Mouse (Mus musculus) heart, postnatal 0 days (tissue): ENCODE measurements at regions not wholly inside any gene's neighbourhood (a gene's known extent, or its start where the extent isn't known, plus 50 kb on each side); places are given as distances from the start of the nearest gene placed in this dataset.

Experiments used
- ATAC-seq: fragments of 200-750 bp; cut with Nextera tagmentation; 2 replicates; pipeline ENCODE4 v1.8.0; 2017; ENCODE audit warnings: low read depth, moderate number of reproducible peaks, moderate library complexity; ENCODE audit not compliant: insufficient read depth
- DNase-seq: peaks from one replicate; pipeline ENCODE4 v3.0.0-alpha.2; 2016; ENCODE audit warnings: low spot score
- H3K27ac ChIP-seq: fragments of 300-500 bp; sonication (generic); 2 replicates; pipeline ENCODE4 v1.5.1; 2014; ENCODE audit warnings: low read depth, mild to moderate bottlenecking
- H3K27me3 ChIP-seq: fragments of 300-500 bp; sonication (generic); 2 replicates; pipeline ENCODE4 v1.6.1; 2014; ENCODE audit warnings: low read length, mixed read lengths; ENCODE audit not compliant: control insufficient read depth, insufficient read depth
- H3K36me3 ChIP-seq: fragments of 300-500 bp; sonication (generic); replicated peaks from 2 replicates; pipeline ENCODE4 v1.6.1; 2014; ENCODE audit warnings: low read length, mixed read lengths; ENCODE audit not compliant: control insufficient read depth, insufficient read depth
- H3K4me1 ChIP-seq: fragments of 300-500 bp; sonication (generic); 2 replicates; pipeline ENCODE4 v1.6.1; 2014; ENCODE audit warnings: antibody characterized with exemption; ENCODE audit not compliant: control insufficient read depth, insufficient read depth
- H3K4me2 ChIP-seq: fragments of 300-500 bp; sonication (generic); 2 replicates; pipeline ENCODE4 v1.6.1; 2014; ENCODE audit warnings: low read depth, mild to moderate bottlenecking, low read length, moderate library complexity
- H3K4me3 ChIP-seq: fragments of 300-500 bp; sonication (generic); 2 replicates; pipeline ENCODE4 v1.5.1; 2014; ENCODE audit warnings: low read depth, low read length
- H3K9ac ChIP-seq: fragments of 300-500 bp; sonication (generic); replicated peaks from 2 replicates; pipeline ENCODE4 v1.6.1; 2014; ENCODE audit warnings: low read depth, low read length, mixed read lengths
- H3K9me3 ChIP-seq: fragments of 300-500 bp; sonication (generic); replicated peaks from 2 replicates; pipeline ENCODE4 v1.6.1; 2016; ENCODE audit warnings: low read length; ENCODE audit not compliant: control insufficient read depth
- CTCF ChIP-seq: IDR thresholded peaks from 2 replicates; pipeline ENCODE4 v1.5.1; 2016; ENCODE audit warnings: antibody characterized with exemption, control low read depth, low read depth
- EP300 ChIP-seq: IDR thresholded peaks from 2 replicates; pipeline ENCODE4 v1.6.1; 2016; ENCODE audit warnings: antibody characterized with exemption, low read depth
- WGBS: fragments of 180-500 bp; shearing (Covaris S2); extraction: QIAGEN DNeasy Blood & Tissue Kit; methylation state at CpG from one replicate; pipeline ENCODE4 v1.1.7; 2014; 5-methylcytosine and 5-hydroxymethylcytosine counted together

- H3K4me3 ChIP-seq = no peak overlapping the region
These were observed 158.8 kb upstream of the Gorab start for GRCm38 (mm10) chr1:163562166-163562733.

GRCm38 (mm10) chr1:163561016-163561415 is 157.5 kb upstream of the Gorab start:
- DNase-seq (no peak), ATAC-seq (no peak)
- TF ChIP-seq CTCF (no peak), EP300 (no peak)
- H3K27me3 ChIP-seq = no peaks in the 10 kb centered on the region
- no peaks in the 10 kb centered on the region for H3K9me3 ChIP-seq
- no peak overlapping the region for H3K4me3 ChIP-seq
- no peaks in the 10 kb centered on the region for H3K4me1 ChIP-seq
- 57% methylated on average over 5 of the region's 5 CpGs for WGBS
- no peak overlapping the region for H3K9ac ChIP-seq
- H3K27ac ChIP-seq = no peak overlapping the region
- no peak overlapping the region for H3K4me2 ChIP-seq
- no peaks in the 10 kb centered on the region for H3K36me3 ChIP-seq

More at GRCm38 (mm10) chr1:163562166-163562733, 158.8 kb upstream of the Gorab start:
- no peak for ATAC-seq
- 21% methylated on average over 4 of the region's 4 CpGs for whole genome bisulfite sequencing
- Histone ChIP-seq H3K9me3 (no peaks in the 10 kb centered on the region), H3K27ac (no peak overlapping the region), H3K4me2 (no peak overlapping the region), H3K36me3 (no peaks in the 10 kb centered on the region), H3K27me3 (no peaks in the 10 kb centered on the region), H3K9ac (no peak overlapping the region), H3K4me1 (no peaks in the 10 kb centered on the region)
- TF ChIP-seq EP300 (no peak), CTCF (no peak)
- no peak for DNase-seq

GRCm38 (mm10) chr1:163560276-163560943 is 156.9 kb upstream of the Gorab start:
- Histone ChIP-seq H3K4me2 (no peak overlapping the region), H3K27me3 (no peaks in the 10 kb centered on the region), H3K4me1 (no peaks in the 10 kb centered on the region), H3K36me3 (no peaks in the 10 kb centered on the region), H3K27ac (no peak overlapping the region), H3K9ac (no peak overlapping the region), H3K4me3 (no peak overlapping the region), H3K9me3 (no peaks in the 10 kb centered on the region)
- WGBS = 72% methylated on average over 8 of the region's 8 CpGs
- TF ChIP-seq CTCF (no peak), EP300 (no peak)
- ATAC-seq (no peak), DNase-seq (no peak)

GRCm38 (mm10) chr1:163557875-163558274 is 154.4 kb upstream of the Gorab start:
- H3K4me1 ChIP-seq = no peaks in the 10 kb centered on the region
- no peaks in the 10 kb centered on the region for H3K27me3 ChIP-seq
- no peak overlapping the region for H3K4me3 ChIP-seq
- H3K9me3 ChIP-seq = no peaks in the 10 kb centered on the region
- no peak for ATAC-seq
- H3K9ac ChIP-seq = no peak overlapping the region
- TF ChIP-seq EP300 (no peak), CTCF (no peak)
- no peak for DNase-seq
- H3K27ac ChIP-seq = no peak overlapping the region
- WGBS = 74% methylated on average over 7 of the region's 7 CpGs
- no peaks in the 10 kb centered on the region for H3K36me3 ChIP-seq
- no peak overlapping the region for H3K4me2 ChIP-seq

- WGBS = 68% methylated on average over 2 of the region's 2 CpGs
- no peak overlapping the region for H3K9ac ChIP-seq
- TF ChIP-seq EP300 (no peak), CTCF (no peak)
- DNase-seq (no peak), ATAC-seq (no peak)
- no peak overlapping the region for H3K4me2 ChIP-seq
- H3K4me3 ChIP-seq = no peak overlapping the region
- no peaks in the 10 kb centered on the region for H3K9me3 ChIP-seq
- no peaks in the 10 kb centered on the region for H3K36me3 ChIP-seq
- no peak overlapping the region for H3K27ac ChIP-seq
- H3K4me1 ChIP-seq = no peaks in the 10 kb centered on the region
- no peaks in the 10 kb centered on the region for H3K27me3 ChIP-seq
These were observed 151.7 kb upstream of the Gorab start for GRCm38 (mm10) chr1:163555185-163555584.
